Mouse (Mus musculus) midbrain, embryonic 13.5 days (tissue): ENCODE measurements at regions not wholly inside any gene's neighbourhood (a gene's known extent, or its start where the extent isn't known, plus 50 kb on each side); places are given as distances from the start of the nearest gene placed in this dataset.

Experiments
- ATAC-seq: fragments of 200-750 bp; cut with Nextera tagmentation; 2 replicates; pipeline ENCODE4 v1.8.0; 2017; ENCODE audit warnings: mild to moderate bottlenecking, moderate TSS enrichment, moderate library complexity
- H3K27ac ChIP-seq: fragments of 300-500 bp; sonication (generic); 2 replicates; pipeline ENCODE4 v1.5.1; 2015; ENCODE audit warnings: inconsistent platforms, mild to moderate bottlenecking, moderate library complexity
- H3K27me3 ChIP-seq: fragments of 300-500 bp; sonication (generic); 2 replicates; pipeline ENCODE4 v1.6.1; 2015; ENCODE audit warnings: mild to moderate bottlenecking, inconsistent platforms
- H3K36me3 ChIP-seq: fragments of 300-500 bp; sonication (generic); 2 replicates; pipeline ENCODE4 v1.6.1; 2015; ENCODE audit warnings: mild to moderate bottlenecking, inconsistent platforms
- H3K4me1 ChIP-seq: fragments of 300-500 bp; sonication (generic); replicated peaks from 2 replicates; pipeline ENCODE4 v1.6.1; 2015; ENCODE audit warnings: inconsistent platforms
- H3K4me2 ChIP-seq: fragments of 300-500 bp; sonication (generic); replicated peaks from 2 replicates; pipeline ENCODE4 v1.6.1; 2015; ENCODE audit warnings: moderate library complexity, mild to moderate bottlenecking, inconsistent platforms
- H3K4me3 ChIP-seq: fragments of 300-500 bp; sonication (generic); replicated peaks from 2 replicates; pipeline ENCODE4 v1.5.1; 2015; ENCODE audit warnings: mild to moderate bottlenecking, inconsistent platforms
- H3K9ac ChIP-seq: fragments of 300-500 bp; sonication (generic); replicated peaks from 2 replicates; pipeline ENCODE4 v1.6.1; 2015; ENCODE audit warnings: mild to moderate bottlenecking, inconsistent platforms
- H3K9me3 ChIP-seq: fragments of 300-500 bp; sonication (generic); 2 replicates; pipeline ENCODE4 v1.6.1; 2016; ENCODE audit warnings: mild to moderate bottlenecking, inconsistent platforms
- WGBS: fragments of 180-500 bp; shearing (Covaris S2); methylation state at CpG from one replicate; pipeline ENCODE4 v1.1.7; 2015; 5-methylcytosine and 5-hydroxymethylcytosine counted together

GRCm38 (mm10) chr6:50808811-50809668 is 154.8 kb upstream of the Npvf start:
- peak overlapping the region; percentile 39 for H3K9ac ChIP-seq
- H3K4me1 ChIP-seq, result peaks cover 39% of the 10 kb centered on the region
- H3K27me3 ChIP-seq, result peaks cover 4% of the 10 kb centered on the region; the same call in 1 of the 2 replicates
- no peaks in the 10 kb centered on the region for H3K36me3 ChIP-seq
- H3K27ac ChIP-seq, result peak overlapping the region; percentile 44
- H3K4me2 ChIP-seq, result no peak overlapping the region
- ATAC-seq, result no peak
- no peaks in the 10 kb centered on the region for H3K9me3 ChIP-seq
- WGBS, result 42% methylated on average over 24 of the region's 24 CpGs
- H3K4me3 ChIP-seq, result no peak overlapping the region

GRCm38 (mm10) chr6:50809669-50809983 is 155.4 kb upstream of the Npvf start:
- H3K27me3 ChIP-seq, result 0 out of 2 replicates have a peak, but pooled peaks cover under 1% of the 10 kb centered on the region
- no peak overlapping the region for H3K4me3 ChIP-seq
- H3K4me2 ChIP-seq, result no peak overlapping the region
- no peak for ATAC-seq
- H3K27ac ChIP-seq, result peak overlapping the region; percentile 44; the same call in 1 of the 2 replicates
- H3K9me3 ChIP-seq, result no peaks in the 10 kb centered on the region
- WGBS, result 26% methylated on average over 4 of the region's 4 CpGs
- peaks cover 41% of the 10 kb centered on the region for H3K4me1 ChIP-seq
- H3K9ac ChIP-seq, result peak overlapping the region; percentile 39
- H3K36me3 ChIP-seq, result no peaks in the 10 kb centered on the region

GRCm38 (mm10) chr6:50814936-50815500 is 160.8 kb upstream of the Npvf start:
- ATAC-seq, result peak; percentile 58; the same call in 1 of the 2 replicates
- WGBS, result 31% methylated on average over 10 of the region's 10 CpGs

DNA sequence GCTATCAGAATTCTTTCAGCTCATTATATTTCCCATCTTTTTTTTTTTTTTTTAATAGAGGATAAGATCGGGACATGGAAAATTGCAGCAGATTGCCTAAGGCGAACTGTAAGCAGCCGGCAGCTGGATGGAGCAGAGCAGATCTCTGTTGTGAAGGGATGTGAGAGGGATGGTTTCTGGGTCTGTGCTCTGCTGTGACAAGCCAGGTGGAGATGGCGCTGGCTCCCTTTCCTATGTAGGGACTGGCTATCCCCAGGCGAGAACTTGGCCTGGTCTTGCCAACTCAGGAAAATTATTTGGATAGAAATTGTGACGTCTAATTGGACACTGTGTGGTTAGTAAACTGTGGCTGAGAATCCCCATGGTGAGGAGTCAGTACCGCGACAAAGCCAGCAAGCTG is 161.3 kb upstream of the Npvf start:
- peak; percentile 79 for ATAC-seq
- Histone ChIP-seq H3K9ac (no peak overlapping the region), H3K36me3 (no peaks in the 10 kb centered on the region), H3K4me3 (no peak overlapping the region), H3K4me2 (no peak overlapping the region), H3K4me1 (peaks cover 52% of the 10 kb centered on the region), H3K9me3 (no peaks in the 10 kb centered on the region), H3K27ac (peak overlapping the region; percentile 71; the same call in 1 of the 2 replicates), H3K27me3 (no peaks in the 10 kb centered on the region)
- WGBS, result 63% methylated on average over 8 of the region's 8 CpGs

More at GRCm38 (mm10) chr6:50814936-50815500, 160.8 kb upstream of the Npvf start:
- Histone ChIP-seq H3K4me3 (no peak overlapping the region), H3K9me3 (no peaks in the 10 kb centered on the region), H3K4me2 (no peak overlapping the region), H3K36me3 (no peaks in the 10 kb centered on the region), H3K27ac (peak overlapping the region; percentile 51), H3K9ac (no peak overlapping the region), H3K4me1 (peaks cover 47% of the 10 kb centered on the region), H3K27me3 (no peaks in the 10 kb centered on the region)

DNA sequence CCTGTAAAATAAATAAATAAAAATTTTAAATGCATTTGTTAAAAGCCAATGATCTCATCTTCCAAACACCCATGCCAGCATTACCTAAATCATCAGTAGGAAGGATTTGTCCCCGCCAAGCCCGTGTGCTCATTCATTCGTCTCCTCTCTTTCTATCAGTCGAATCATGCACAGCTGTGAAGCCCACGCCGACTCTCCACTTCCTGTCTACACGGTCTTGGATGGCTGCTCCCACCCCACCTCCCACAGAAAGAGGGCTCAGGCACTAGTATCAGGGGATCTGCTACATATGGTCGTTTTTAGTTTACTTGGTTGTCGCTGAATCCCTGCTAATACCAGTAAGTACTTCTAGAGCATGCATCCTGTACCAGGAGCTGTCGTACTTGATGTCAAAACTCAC is 163.2 kb upstream of the Npvf start:
- H3K4me1 ChIP-seq, result peaks cover 64% of the 10 kb centered on the region
- no peaks in the 10 kb centered on the region for H3K27me3 ChIP-seq
- H3K4me2 ChIP-seq, result no peak overlapping the region
- no peak overlapping the region for H3K9ac ChIP-seq
- H3K36me3 ChIP-seq, result no peaks in the 10 kb centered on the region
- no peak for ATAC-seq
- WGBS, result 79% methylated on average over 10 of the region's 10 CpGs
- no peak overlapping the region for H3K4me3 ChIP-seq
- H3K9me3 ChIP-seq, result no peaks in the 10 kb centered on the region
- H3K27ac ChIP-seq, result no peak overlapping the region

GRCm38 (mm10) chr6:50818433-50818832 is 164.2 kb upstream of the Npvf start:
- Histone ChIP-seq H3K4me3 (no peak overlapping the region), H3K36me3 (no peaks in the 10 kb centered on the region), H3K9me3 (no peaks in the 10 kb centered on the region), H3K4me2 (no peak overlapping the region), H3K9ac (no peak overlapping the region), H3K27ac (no peak overlapping the region), H3K27me3 (no peaks in the 10 kb centered on the region), H3K4me1 (peaks cover 74% of the 10 kb centered on the region)
- no peak for ATAC-seq
- 96% methylated on average over 5 of the region's 5 CpGs for WGBS

- H3K36me3 ChIP-seq, result no peaks in the 10 kb centered on the region
- ATAC-seq, result no peak
- 61% methylated on average over 10 of the region's 10 CpGs for WGBS
- H3K4me1 ChIP-seq, result peaks cover 80% of the 10 kb centered on the region
- H3K9ac ChIP-seq, result no peak overlapping the region
- no peaks in the 10 kb centered on the region for H3K27me3 ChIP-seq
- no peak overlapping the region for H3K4me2 ChIP-seq
- H3K27ac ChIP-seq, result peak overlapping the region; percentile 26; the same call in 1 of the 2 replicates
- H3K9me3 ChIP-seq, result no peaks in the 10 kb centered on the region
- H3K4me3 ChIP-seq, result no peak overlapping the region
These were observed 164.8 kb upstream of the Npvf start for GRCm38 (mm10) chr6:50818891-50819541.

DNA sequence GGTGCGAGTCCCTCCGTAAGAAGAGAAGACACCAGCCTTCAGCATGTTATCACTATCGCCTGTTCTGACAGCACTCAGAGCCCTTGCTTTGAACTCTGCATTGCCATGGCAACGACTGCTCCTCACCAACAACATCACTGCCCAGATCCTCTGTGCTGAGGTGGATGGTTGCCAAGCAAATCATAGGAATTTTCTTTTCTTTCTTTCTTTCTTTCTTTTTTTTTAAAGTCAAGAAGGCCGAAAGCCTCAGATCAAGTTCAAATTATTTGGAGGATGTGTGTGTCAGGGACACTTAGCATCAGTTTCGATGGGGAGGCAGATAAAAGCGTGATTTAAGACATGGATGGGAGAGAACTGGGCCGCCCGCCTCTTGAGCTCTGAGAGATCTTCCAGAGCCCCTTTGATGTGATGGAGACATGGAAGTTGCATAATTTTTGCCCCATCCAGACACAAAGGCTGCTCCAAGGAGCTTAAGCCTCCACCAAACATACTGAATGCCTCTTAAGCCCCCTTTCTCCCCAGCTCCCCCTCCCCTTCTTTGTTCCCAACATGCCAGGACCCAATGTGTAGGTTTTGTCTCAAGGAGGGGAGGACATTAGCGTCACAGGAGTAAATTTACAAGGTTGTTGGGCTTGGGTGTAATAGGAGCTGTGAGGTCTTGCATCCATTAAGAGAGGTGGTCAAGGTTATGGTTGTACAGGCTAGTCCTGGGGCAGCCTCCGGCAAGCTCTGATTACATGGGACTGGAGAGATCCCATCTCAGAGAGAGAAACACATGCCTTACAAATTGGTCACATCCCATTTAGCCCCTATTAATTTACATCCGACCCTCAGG is 167.4 kb upstream of the Npvf start:
- Histone ChIP-seq H3K9me3 (no peaks in the 10 kb centered on the region), H3K9ac (no peak overlapping the region), H3K4me2 (peak overlapping the region; percentile 5; the same call in 1 of the 2 replicates), H3K27ac (peak overlapping the region; percentile 91), H3K36me3 (no peaks in the 10 kb centered on the region), H3K4me3 (no peak overlapping the region), H3K27me3 (0 out of 2 replicates have a peak, but pooled peaks cover 3% of the 10 kb centered on the region), H3K4me1 (peaks cover 65% of the 10 kb centered on the region)
- WGBS, result 15% methylated on average over 12 of the region's 12 CpGs
- peak; percentile 79 for ATAC-seq

- H3K4me2 ChIP-seq, result peak overlapping the region; percentile 5; the same call in 1 of the 2 replicates
- no peaks in the 10 kb centered on the region for H3K36me3 ChIP-seq
- H3K27me3 ChIP-seq, result 0 out of 2 replicates have a peak, but pooled peaks cover 3% of the 10 kb centered on the region
- H3K27ac ChIP-seq, result peak overlapping the region; percentile 91
- H3K9me3 ChIP-seq, result no peaks in the 10 kb centered on the region
- peak; percentile 18 for ATAC-seq
- no peak overlapping the region for H3K9ac ChIP-seq
- H3K4me3 ChIP-seq, result no peak overlapping the region
- 21% methylated on average over 18 of the region's 18 CpGs for WGBS
- peaks cover 58% of the 10 kb centered on the region for H3K4me1 ChIP-seq
These were observed 168.3 kb upstream of the Npvf start for GRCm38 (mm10) chr6:50822236-50823151.

GRCm38 (mm10) chr6:50823220-50823910 is 169.1 kb upstream of the Npvf start:
- peak; percentile 75 for ATAC-seq
- H3K4me1 ChIP-seq, result peaks cover 57% of the 10 kb centered on the region
- peak overlapping the region; percentile 19; the same call in 1 of the 2 replicates for H3K4me2 ChIP-seq

More at GRCm38 (mm10) chr6:50823220-50823910, 169.1 kb upstream of the Npvf start:
- H3K4me3 ChIP-seq, result no peak overlapping the region
- 7% methylated on average over 18 of the region's 18 CpGs for WGBS
- H3K27ac ChIP-seq, result peak overlapping the region; percentile 91
- H3K36me3 ChIP-seq, result no peaks in the 10 kb centered on the region
- no peaks in the 10 kb centered on the region for H3K9me3 ChIP-seq
- 0 out of 2 replicates have a peak, but pooled peaks cover 3% of the 10 kb centered on the region for H3K27me3 ChIP-seq
- peak overlapping the region; percentile 36; the same call in 1 of the 2 replicates for H3K9ac ChIP-seq
